Mouse (Mus musculus) stomach, embryonic 16.5 days (tissue): ENCODE results near the gene Brd7. TPM values are rescaled to one million over a fixed set of nuclear protein-coding genes. Genes with fewer than 3 reads are reported as not detected.

Experiments used
- ATAC-seq: fragments of 200-750 bp; cut with Nextera tagmentation; 2 replicates; pipeline ENCODE4 v1.8.0; 2017; ENCODE audit warnings: moderate number of reproducible peaks, moderate TSS enrichment; ENCODE audit not compliant: insufficient read depth, low FRiP score
- H3K27ac ChIP-seq: fragments of 300-500 bp; sonication (generic); 2 replicates; pipeline ENCODE4 v1.5.1; 2014; ENCODE audit warnings: low read length
- H3K27me3 ChIP-seq: fragments of 300-500 bp; sonication (generic); 2 replicates; pipeline ENCODE4 v1.6.1; 2014; ENCODE audit warnings: low read length, control low read depth, mixed read lengths; ENCODE audit not compliant: control insufficient read depth, insufficient read depth
- H3K36me3 ChIP-seq: fragments of 300-500 bp; sonication (generic); 2 replicates; pipeline ENCODE4 v1.6.1; 2014; ENCODE audit warnings: low read length; ENCODE audit not compliant: control insufficient read depth, insufficient read depth
- H3K4me1 ChIP-seq: fragments of 300-500 bp; sonication (generic); 2 replicates; pipeline ENCODE4 v1.6.1; 2014; ENCODE audit warnings: low read length, control low read depth, mixed read lengths; ENCODE audit not compliant: control insufficient read depth, insufficient read depth
- H3K4me2 ChIP-seq: fragments of 300-500 bp; sonication (generic); 2 replicates; pipeline ENCODE4 v1.6.1; 2014; ENCODE audit warnings: low read depth, low read length, mixed read lengths
- H3K4me3 ChIP-seq: fragments of 300-500 bp; sonication (generic); replicated peaks from 2 replicates; pipeline ENCODE4 v1.5.1; 2014; ENCODE audit warnings: mild to moderate bottlenecking, low read length
- H3K9ac ChIP-seq: fragments of 300-500 bp; sonication (generic); 2 replicates; pipeline ENCODE4 v1.6.1; 2014; ENCODE audit warnings: low read length
- H3K9me3 ChIP-seq: fragments of 300-500 bp; sonication (generic); replicated peaks from 2 replicates; pipeline ENCODE4 v1.6.1; 2016; ENCODE audit warnings: low read length, control low read depth; ENCODE audit not compliant: control insufficient read depth
- WGBS: fragments of 180-500 bp; shearing (Covaris S2); extraction: QIAGEN DNeasy Blood & Tissue Kit; methylation state at CpG from one replicate; pipeline ENCODE4 v1.1.7; 2014; 5-methylcytosine and 5-hydroxymethylcytosine counted together
- polyA plus RNA-seq: library from polyadenylated mRNA; unstranded; fragments of >200 nt; fragmentation: Nextera tagmentation; extraction: Ambion mirVana; gene quantifications from 2 replicates; pipeline ENCODE4 v1.2.1, GENCODE M21; 2015

Gene Brd7
- polyA plus RNA-seq, 1 experiment from 2014 or later = 35.0 TPM

- 69% methylated on average over 10 of the region's 10 CpGs for WGBS
- ATAC-seq = no peak
- H3K27me3 ChIP-seq = no peaks in the 10 kb centered on the region
These were observed 52.6 kb downstream of the Brd7 start for GRCm38 (mm10) chr8:88309274-88309873.

GRCm38 (mm10) chr8:88307736-88308135 lies 54.3 kb downstream of the Brd7 start:
- ATAC-seq = no peak
- no peak overlapping the region for H3K4me3 ChIP-seq
- H3K4me1 ChIP-seq = no peaks in the 10 kb centered on the region
- 87% methylated on average over 4 of the region's 4 CpGs for WGBS
- no peak overlapping the region for H3K4me2 ChIP-seq
- H3K9me3 ChIP-seq = no peaks in the 10 kb centered on the region
- no peaks in the 10 kb centered on the region for H3K27me3 ChIP-seq
- no peaks in the 10 kb centered on the region for H3K36me3 ChIP-seq
- no peak overlapping the region for H3K9ac ChIP-seq
- H3K27ac ChIP-seq = no peak overlapping the region

More at GRCm38 (mm10) chr8:88309274-88309873, 52.6 kb downstream of the Brd7 start:
- Histone ChIP-seq H3K4me3 (no peak overlapping the region), H3K4me2 (no peak overlapping the region), H3K9ac (no peak overlapping the region), H3K36me3 (no peaks in the 10 kb centered on the region), H3K27ac (no peak overlapping the region), H3K4me1 (no peaks in the 10 kb centered on the region), H3K9me3 (no peaks in the 10 kb centered on the region)

DNA sequence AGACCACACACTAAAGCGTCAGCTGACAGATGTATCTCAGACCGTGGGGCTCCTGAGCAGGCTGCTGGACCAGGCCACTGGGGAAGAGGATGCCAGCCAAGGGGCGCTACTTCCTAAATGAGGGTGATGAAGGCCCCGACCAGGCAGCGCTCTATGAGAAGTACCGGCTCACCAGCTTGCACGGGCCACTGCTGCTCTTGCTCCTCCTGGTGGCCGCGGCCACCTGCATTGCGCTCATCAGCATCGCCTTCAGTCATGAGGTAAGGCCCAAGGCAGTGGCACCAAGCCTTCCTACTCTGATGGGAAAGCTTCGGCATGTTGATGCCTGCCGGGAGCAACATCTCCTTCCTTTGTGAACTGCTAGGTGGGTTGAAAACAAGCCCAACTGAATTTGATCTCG lies 55.5 kb downstream of the Brd7 start:
- WGBS = 68% methylated on average over 14 of the region's 14 CpGs
- Histone ChIP-seq H3K9ac (no peak overlapping the region), H3K4me1 (peaks cover 3% of the 10 kb centered on the region; the same call in 1 of the 2 replicates), H3K9me3 (no peaks in the 10 kb centered on the region), H3K4me2 (no peak overlapping the region), H3K27me3 (no peaks in the 10 kb centered on the region), H3K36me3 (no peaks in the 10 kb centered on the region), H3K4me3 (no peak overlapping the region), H3K27ac (no peak overlapping the region)
- ATAC-seq = peak; percentile 18; the same call in 1 of the 2 replicates

DNA sequence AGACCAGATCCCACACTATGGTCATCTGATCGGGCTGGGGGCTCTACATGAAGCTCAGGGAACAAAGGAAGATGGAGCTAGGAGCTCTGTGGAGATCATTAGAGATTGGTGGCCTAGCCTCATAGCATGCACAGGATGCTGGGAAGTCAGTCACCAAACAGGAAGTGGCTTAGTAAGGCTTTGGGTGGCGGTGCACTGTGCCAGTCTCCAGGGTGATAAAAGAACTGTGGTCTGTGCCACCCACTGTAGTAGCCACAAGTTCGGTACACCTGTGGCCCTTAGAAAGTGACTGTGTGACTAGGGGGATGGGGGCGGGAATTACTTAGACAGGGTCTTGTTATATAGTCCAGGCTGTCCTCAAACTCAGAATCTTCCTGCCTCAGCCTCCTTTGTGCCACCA lies 56.2 kb downstream of the Brd7 start:
- Histone ChIP-seq H3K36me3 (no peaks in the 10 kb centered on the region), H3K4me2 (no peak overlapping the region), H3K4me3 (no peak overlapping the region), H3K9ac (no peak overlapping the region), H3K27ac (no peak overlapping the region), H3K9me3 (no peaks in the 10 kb centered on the region), H3K27me3 (no peaks in the 10 kb centered on the region), H3K4me1 (peaks cover 3% of the 10 kb centered on the region; the same call in 1 of the 2 replicates)
- no peak for ATAC-seq
- 87% methylated on average over 4 of the region's 4 CpGs for WGBS

- peaks cover 14% of the 10 kb centered on the region; the same call in 1 of the 2 replicates for H3K4me1 ChIP-seq
- 68% methylated on average over 15 of the region's 15 CpGs for WGBS
- no peaks in the 10 kb centered on the region for H3K36me3 ChIP-seq
- no peak overlapping the region for H3K9ac ChIP-seq
- no peak overlapping the region for H3K4me3 ChIP-seq
- no peak overlapping the region for H3K27ac ChIP-seq
- no peaks in the 10 kb centered on the region for H3K9me3 ChIP-seq
- H3K4me2 ChIP-seq = no peak overlapping the region
- ATAC-seq = no peak
- no peaks in the 10 kb centered on the region for H3K27me3 ChIP-seq
These were observed 60.2 kb downstream of the Brd7 start for GRCm38 (mm10) chr8:88301589-88302437.

DNA sequence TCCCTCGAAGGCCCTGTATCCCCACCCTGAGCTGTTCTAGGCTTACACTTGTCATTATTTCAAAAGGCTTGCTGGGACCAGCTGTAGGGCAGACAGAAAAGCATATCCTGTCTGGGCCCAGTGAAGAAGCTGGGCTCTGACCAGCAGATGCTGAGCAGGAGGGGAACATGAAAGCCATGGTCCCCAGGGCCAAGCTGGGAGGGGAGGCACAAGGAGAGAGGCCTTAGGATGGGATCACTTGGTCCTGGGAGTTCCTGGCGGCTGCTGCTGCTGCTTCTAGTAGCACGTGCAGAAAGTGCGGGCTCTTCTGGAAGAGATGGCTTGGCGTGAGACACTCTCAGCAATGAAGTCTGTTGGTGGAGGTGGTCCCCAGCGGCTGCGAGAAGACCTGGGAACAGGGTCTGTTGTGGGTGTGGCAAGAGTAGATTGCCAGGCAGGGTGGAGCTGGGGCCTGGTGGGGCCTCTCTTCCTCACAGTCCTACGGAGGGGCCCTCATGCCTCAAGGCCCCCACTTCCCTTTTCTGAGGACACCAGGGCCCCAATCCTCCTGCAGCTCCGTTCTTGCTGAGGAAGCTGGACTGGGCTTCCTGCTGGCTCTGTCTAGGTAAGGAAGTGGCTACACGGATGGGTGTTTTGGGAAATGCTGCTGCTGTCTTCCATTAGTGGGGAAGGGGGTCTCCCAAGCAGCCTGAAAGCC lies 61.9 kb downstream of the Brd7 start:
- Histone ChIP-seq H3K9ac (peak overlapping the region; percentile 31), H3K27ac (peak overlapping the region; percentile 29), H3K4me3 (no peak overlapping the region), H3K9me3 (no peaks in the 10 kb centered on the region), H3K4me2 (no peak overlapping the region), H3K4me1 (peaks cover 14% of the 10 kb centered on the region; the same call in 1 of the 2 replicates), H3K36me3 (no peaks in the 10 kb centered on the region), H3K27me3 (no peaks in the 10 kb centered on the region)
- 50% methylated on average over 10 of the region's 10 CpGs for WGBS
- ATAC-seq = peak; percentile 52; the same call in 1 of the 2 replicates

DNA sequence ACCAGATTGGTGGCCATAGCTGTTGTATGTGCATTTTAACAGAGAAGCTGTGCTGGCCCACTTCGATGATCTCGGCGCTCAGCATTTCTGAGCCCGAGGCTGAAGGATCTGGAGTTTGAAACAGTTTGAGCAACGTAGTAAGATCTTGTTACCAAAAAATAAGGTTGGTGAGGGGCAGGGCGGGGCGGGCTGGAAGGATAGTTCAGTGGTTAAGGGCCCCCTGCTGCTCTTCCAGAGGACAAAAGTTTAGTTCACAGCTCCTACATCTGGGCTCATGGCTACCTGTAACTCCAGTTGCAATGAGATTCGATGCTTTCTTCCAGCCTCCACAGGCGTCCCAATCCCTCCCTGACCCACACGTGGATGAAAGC lies 63.3 kb downstream of the Brd7 start:
- Histone ChIP-seq H3K9ac (no peak overlapping the region), H3K4me3 (no peak overlapping the region), H3K9me3 (no peaks in the 10 kb centered on the region), H3K27me3 (no peaks in the 10 kb centered on the region), H3K36me3 (no peaks in the 10 kb centered on the region), H3K4me2 (no peak overlapping the region), H3K4me1 (peaks cover 14% of the 10 kb centered on the region; the same call in 1 of the 2 replicates), H3K27ac (no peak overlapping the region)
- WGBS = 83% methylated on average over 10 of the region's 10 CpGs
- no peak for ATAC-seq

- no peaks in the 10 kb centered on the region for H3K27me3 ChIP-seq
- no peak overlapping the region for H3K9ac ChIP-seq
- H3K36me3 ChIP-seq = no peaks in the 10 kb centered on the region
- no peaks in the 10 kb centered on the region for H3K9me3 ChIP-seq
- no peak for ATAC-seq
- H3K4me2 ChIP-seq = no peak overlapping the region
- 45% methylated on average over 12 of the region's 12 CpGs for WGBS
- H3K4me3 ChIP-seq = no peak overlapping the region
- H3K27ac ChIP-seq = no peak overlapping the region
- H3K4me1 ChIP-seq = peaks cover 14% of the 10 kb centered on the region; the same call in 1 of the 2 replicates
These were observed 63.8 kb downstream of the Brd7 start for GRCm38 (mm10) chr8:88297976-88298732.
